Mouse (Mus musculus) stomach, embryonic 14.5 days (tissue): Measurements from ENCODE around the gene Elovl1. TPM values are rescaled to one million over a fixed set of nuclear protein-coding genes. Genes with fewer than 3 reads are reported as not detected.

Experiments used
- ATAC-seq: fragments of 200-750 bp; cut with Nextera tagmentation; 2 replicates; pipeline ENCODE4 v1.8.0; 2017; ENCODE audit warnings: low read depth, moderate TSS enrichment; ENCODE audit not compliant: insufficient number of reproducible peaks, insufficient read depth, low FRiP score
- H3K27ac ChIP-seq: fragments of 300-500 bp; sonication (generic); 2 replicates; pipeline ENCODE4 v1.5.1; 2014; ENCODE audit warnings: mild to moderate bottlenecking, low read length, moderate library complexity, mixed read lengths
- H3K27me3 ChIP-seq: fragments of 300-500 bp; sonication (generic); 2 replicates; pipeline ENCODE4 v1.6.1; 2014; ENCODE audit warnings: low read length, control low read depth, mixed read lengths; ENCODE audit not compliant: control insufficient read depth, insufficient read depth
- H3K36me3 ChIP-seq: fragments of 300-500 bp; sonication (generic); 2 replicates; pipeline ENCODE4 v1.6.1; 2014; ENCODE audit warnings: mild to moderate bottlenecking, control low read depth, low read length, moderate library complexity, mixed read lengths; ENCODE audit not compliant: control insufficient read depth, insufficient read depth
- H3K4me1 ChIP-seq: fragments of 300-500 bp; sonication (generic); 2 replicates; pipeline ENCODE4 v1.6.1; 2014; ENCODE audit warnings: low read length, control low read depth, mixed read lengths; ENCODE audit not compliant: control insufficient read depth, insufficient read depth
- H3K4me2 ChIP-seq: fragments of 300-500 bp; sonication (generic); replicated peaks from 2 replicates; pipeline ENCODE4 v1.6.1; 2014; ENCODE audit warnings: low read depth, low read length, control low read depth
- H3K4me3 ChIP-seq: fragments of 300-500 bp; sonication (generic); 2 replicates; pipeline ENCODE4 v1.5.1; 2014; ENCODE audit warnings: low read depth, low read length, control low read depth
- H3K9ac ChIP-seq: fragments of 300-500 bp; sonication (generic); replicated peaks from 2 replicates; pipeline ENCODE4 v1.6.1; 2014; ENCODE audit warnings: low read depth, mild to moderate bottlenecking, control low read depth, low read length, moderate library complexity, mixed read lengths
- H3K9me3 ChIP-seq: fragments of 300-500 bp; sonication (generic); 2 replicates; pipeline ENCODE4 v1.6.1; 2016; ENCODE audit warnings: low read depth, low read length, control low read depth; ENCODE audit not compliant: control insufficient read depth
- WGBS: fragments of 180-500 bp; shearing (Covaris S2); extraction: QIAGEN DNeasy Blood & Tissue Kit; methylation state at CpG from one replicate; pipeline ENCODE4 v1.1.7; 2014; 5-methylcytosine and 5-hydroxymethylcytosine counted together
- polyA plus RNA-seq: library from polyadenylated mRNA; unstranded; fragments of >200 nt; fragmentation: Nextera tagmentation; extraction: Ambion mirVana; gene quantifications from 2 replicates; pipeline ENCODE4 v1.2.1, GENCODE M21; 2014

The Elovl1 gene
- polyA plus RNA-seq, 1 experiment from 2014 or later = 109 TPM

DNA sequence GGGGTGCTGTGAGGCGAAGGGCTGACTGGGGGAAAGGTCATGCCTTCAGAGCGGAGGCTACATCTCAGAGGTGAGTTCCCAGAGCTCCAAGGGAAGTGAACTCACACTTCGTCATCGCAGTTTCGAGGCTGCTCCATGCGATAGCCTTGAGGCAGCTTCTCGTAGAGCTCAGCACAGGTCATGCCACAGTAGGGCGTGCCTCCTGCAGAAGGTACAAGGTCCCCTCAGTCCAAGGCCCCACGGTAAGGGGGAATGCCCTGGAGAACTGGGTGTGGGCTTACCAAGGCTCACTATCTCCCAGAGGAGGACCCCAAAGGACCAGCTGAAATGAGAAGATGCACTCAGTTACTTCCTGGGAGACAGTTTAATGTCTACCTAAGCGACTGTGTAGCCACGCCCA lies 44.8 kb downstream of the Elovl1 start:
- H3K4me3 ChIP-seq = no peak overlapping the region
- no peak overlapping the region for H3K27ac ChIP-seq
- no peaks in the 10 kb centered on the region for H3K27me3 ChIP-seq
- H3K9ac ChIP-seq = no peak overlapping the region
- H3K4me1 ChIP-seq = no peaks in the 10 kb centered on the region
- H3K9me3 ChIP-seq = no peaks in the 10 kb centered on the region
- H3K36me3 ChIP-seq = no peaks in the 10 kb centered on the region
- no peak for ATAC-seq
- 83% methylated on average over 11 of the region's 11 CpGs for WGBS
- no peak overlapping the region for H3K4me2 ChIP-seq

DNA sequence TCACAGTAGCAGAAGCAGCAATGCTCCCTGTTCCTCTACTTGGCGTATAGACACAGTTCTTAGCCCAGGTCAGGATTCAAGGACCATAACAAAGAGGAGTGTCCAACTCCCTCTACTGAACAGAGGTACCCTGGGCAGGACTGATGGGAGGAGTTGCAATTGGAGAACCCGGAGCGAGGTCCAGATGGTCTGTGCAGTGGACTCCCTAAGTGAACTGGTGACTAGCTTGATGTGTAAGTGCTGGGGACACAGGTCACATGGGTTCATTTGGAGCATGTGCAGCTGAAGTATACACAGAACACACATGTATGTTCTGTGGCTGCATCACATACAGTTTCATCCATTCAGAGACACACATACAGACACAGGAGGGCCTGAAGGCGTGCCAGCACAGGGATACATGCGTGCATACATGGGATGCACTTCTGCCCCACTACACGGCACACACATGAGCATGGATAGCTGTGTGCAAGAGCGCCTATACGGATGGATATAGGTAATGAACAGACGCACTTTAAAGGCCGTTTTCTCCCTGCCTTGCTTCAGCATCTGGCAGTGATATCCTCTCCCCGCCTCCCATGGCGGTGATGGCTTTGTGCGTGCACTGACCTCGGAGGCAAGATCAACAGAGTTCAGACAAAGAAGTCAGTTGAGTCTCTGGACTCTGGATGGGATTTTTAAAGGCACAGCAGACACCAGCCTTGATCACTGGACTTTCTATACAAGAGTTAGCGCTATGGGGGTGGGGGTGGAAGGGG lies 49.1 kb downstream of the Elovl1 start:
- WGBS = 65% methylated on average over 15 of the region's 15 CpGs
- ATAC-seq = no peak
- H3K4me1 ChIP-seq = no peaks in the 10 kb centered on the region
- no peaks in the 10 kb centered on the region for H3K9me3 ChIP-seq
- no peak overlapping the region for H3K4me3 ChIP-seq
- no peaks in the 10 kb centered on the region for H3K27me3 ChIP-seq
- no peaks in the 10 kb centered on the region for H3K36me3 ChIP-seq
- H3K4me2 ChIP-seq = no peak overlapping the region
- no peak overlapping the region for H3K27ac ChIP-seq
- no peak overlapping the region for H3K9ac ChIP-seq

Other genes with a start within 250 kb of the Elovl1 start
- gene Kdm4a, start 248.1 kb upstream of the Elovl1 start, polyA plus RNA-seq = 43.5 and 45.2 TPM in 2 replicates
- gene Ptprf, start 136.7 kb upstream of the Elovl1 start, polyA plus RNA-seq = 79.8 and 84.0 TPM in 2 replicates
- gene Szt2, start 18.8 kb upstream of the Elovl1 start, polyA plus RNA-seq = 10.7 and 14.5 TPM in 2 replicates
- gene Med8, start 18.8 kb upstream of the Elovl1 start, polyA plus RNA-seq = 87.1 and 99.7 TPM in 2 replicates
- 219 and 230 TPM in 2 replicates for gene Cdc20, start 9.3 kb downstream of the Elovl1 start, polyA plus RNA-seq
- 0.36 and 0.52 TPM in 2 replicates for gene Mpl, start 29.4 kb downstream of the Elovl1 start, polyA plus RNA-seq
- 16.4 and 18.5 TPM in 2 replicates for gene Tie1, start 62.0 kb downstream of the Elovl1 start, polyA plus RNA-seq
- gene 2610528J11Rik, start 98.9 kb downstream of the Elovl1 start, polyA plus RNA-seq = 17.9 and 18.3 TPM in 2 replicates
- 5.0 and 6.5 TPM in 2 replicates for gene Tmem125, start 116.0 kb downstream of the Elovl1 start, polyA plus RNA-seq
- gene Cfap57, start 192.7 kb downstream of the Elovl1 start, polyA plus RNA-seq = 0.19 and 0.20 TPM in 2 replicates
- gene Ebna1bp2, start 192.7 kb downstream of the Elovl1 start, polyA plus RNA-seq = 137 and 147 TPM in 2 replicates
- gene Olfr62, start 230.9 kb downstream of the Elovl1 start, polyA plus RNA-seq = not detected in 2 replicates